Mouse (Mus musculus): ENCODE results near the gene Pdzrn4. TPM values are rescaled to one million over a fixed set of nuclear protein-coding genes. Genes with fewer than 3 reads are reported as not detected.

Gene Pdzrn4
- polyA plus RNA-seq, 1 experiment from 2014 or later, result 15.9 TPM

DNA sequence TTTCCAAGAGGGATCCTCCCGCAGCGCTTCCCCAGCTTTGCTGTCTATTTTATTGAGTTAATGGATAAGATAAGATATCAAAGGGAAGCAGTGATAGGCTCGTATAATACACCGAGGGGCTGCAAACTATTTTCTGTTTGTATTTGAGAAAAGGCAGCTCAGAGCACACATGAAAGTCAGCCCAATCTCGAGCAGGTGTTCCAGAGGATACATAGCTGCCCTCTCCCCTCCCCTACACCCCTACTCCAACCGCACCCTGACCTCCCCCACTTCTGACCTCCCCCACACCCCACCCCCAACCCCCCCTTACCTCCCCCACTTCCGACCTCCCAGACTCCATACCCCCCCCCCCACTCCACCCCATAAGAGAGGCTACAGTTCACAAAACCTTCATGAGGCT, 202.7 kb downstream of the Pdzrn4 start:
- H3K9ac ChIP-seq, result no peak overlapping the region; the same call in 1 of the 2 replicates
- WGBS, result 21% methylated on average over 7 of the region's 7 CpGs
- peaks cover 26% of the 10 kb centered on the region for H3K4me1 ChIP-seq
- no peak overlapping the region for H3K27ac ChIP-seq
- ATAC-seq (ENCODE audit: low FRiP score, low read depth), result no peak
- H3K36me3 ChIP-seq, result peaks cover 5% of the 10 kb centered on the region; the same call in 1 of the 2 replicates
- H3K4me3 ChIP-seq, result peak overlapping the region; percentile 19
- H3K4me2 ChIP-seq (replicated peaks), result peak overlapping the region; percentile 51
- H3K9me3 ChIP-seq, result 0 out of 2 replicates have a peak, but pooled peaks cover 6% of the 10 kb centered on the region
- H3K27me3 ChIP-seq (replicated peaks), result no peaks in the 10 kb centered on the region

DNA sequence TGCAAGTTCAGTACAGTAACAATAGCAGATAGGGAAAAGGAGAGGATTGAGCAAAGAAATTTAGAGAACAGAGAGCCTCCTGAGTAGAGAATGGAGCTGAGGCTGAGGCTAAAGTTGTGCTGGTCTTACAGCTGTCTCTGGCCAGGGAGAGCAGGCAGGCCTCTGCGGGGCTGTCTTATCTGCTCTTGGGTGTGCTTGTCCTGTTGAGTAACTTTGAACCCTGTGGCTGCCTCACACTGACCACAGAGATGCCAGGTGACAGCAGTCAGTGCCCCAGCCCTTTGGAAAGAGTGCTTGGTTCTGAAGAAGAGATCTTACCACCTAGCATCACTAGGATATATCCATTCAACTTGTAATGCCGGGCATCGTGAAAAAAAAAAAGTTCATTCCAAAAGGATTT, 214.2 kb downstream of the Pdzrn4 start:
- ATAC-seq (ENCODE audit: low FRiP score, low read depth), result no peak
- H3K27ac ChIP-seq, result no peak overlapping the region

DNA sequence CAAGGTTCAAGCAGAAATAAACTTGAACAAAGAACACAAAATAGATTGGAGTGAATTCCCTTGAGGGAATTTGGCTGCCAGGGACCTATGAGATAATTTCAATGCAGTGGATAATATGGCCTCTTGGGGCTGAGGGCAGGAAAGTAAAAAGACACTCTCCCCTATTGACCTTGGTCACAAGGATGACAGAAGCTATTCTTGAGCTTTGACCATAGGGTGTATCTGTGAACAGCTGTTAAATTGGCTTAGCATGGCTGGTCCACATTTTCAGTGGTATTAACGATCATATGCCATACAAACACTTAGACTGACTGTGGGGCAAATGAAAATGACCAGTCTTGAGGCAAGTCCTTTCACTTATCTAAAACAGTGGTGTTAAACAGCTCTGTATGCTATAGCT, 215.7 kb downstream of the Pdzrn4 start:
- 67% methylated on average over 1 of the region's 1 CpGs for WGBS
- Histone ChIP-seq H3K4me2 (replicated peaks) (no peak overlapping the region), H3K27me3 (replicated peaks) (no peaks in the 10 kb centered on the region), H3K4me1 (no peaks in the 10 kb centered on the region; the same call in 1 of the 2 replicates), H3K9me3 (no peaks in the 10 kb centered on the region), H3K36me3 (no peaks in the 10 kb centered on the region), H3K27ac (no peak overlapping the region), H3K4me3 (no peak overlapping the region), H3K9ac (no peak overlapping the region)
- no peak for ATAC-seq (ENCODE audit: low FRiP score, low read depth)

More for the DNA sequence above, 214.2 kb downstream of the Pdzrn4 start:
- Histone ChIP-seq H3K36me3 (no peaks in the 10 kb centered on the region), H3K27me3 (replicated peaks) (no peaks in the 10 kb centered on the region), H3K4me3 (no peak overlapping the region), H3K4me1 (no peaks in the 10 kb centered on the region; the same call in 1 of the 2 replicates), H3K9ac (no peak overlapping the region), H3K9me3 (no peaks in the 10 kb centered on the region), H3K4me2 (replicated peaks) (no peak overlapping the region)
- WGBS, result 86% methylated on average over 3 of the region's 3 CpGs

DNA sequence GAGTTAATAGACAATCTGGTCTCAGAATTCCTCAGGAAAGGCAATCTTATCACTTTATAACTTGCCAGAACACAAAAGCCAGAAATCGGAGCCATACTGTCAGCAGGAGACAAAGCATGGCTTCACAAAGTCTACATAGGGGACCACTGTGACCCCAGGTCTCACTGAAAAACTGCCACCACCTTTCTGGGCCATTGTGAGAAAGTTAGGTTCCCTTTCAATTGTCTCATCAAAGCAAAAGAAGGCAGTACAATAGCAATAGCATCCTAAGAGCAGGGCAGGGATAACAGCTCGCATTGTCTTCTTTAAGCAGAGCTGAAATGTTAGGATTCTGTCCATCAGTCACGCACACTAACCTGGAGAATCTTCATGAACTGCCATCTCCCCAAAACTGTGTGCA, 216.5 kb downstream of the Pdzrn4 start:
- H3K4me2 ChIP-seq (replicated peaks), result no peak overlapping the region
- no peak overlapping the region for H3K27ac ChIP-seq
- no peaks in the 10 kb centered on the region; the same call in 1 of the 2 replicates for H3K4me1 ChIP-seq
- no peak for ATAC-seq (ENCODE audit: low FRiP score, low read depth)
- no peak overlapping the region for H3K4me3 ChIP-seq
- no peak overlapping the region for H3K9ac ChIP-seq
- 61% methylated on average over 3 of the region's 3 CpGs for WGBS
- no peaks in the 10 kb centered on the region for H3K36me3 ChIP-seq
- no peaks in the 10 kb centered on the region for H3K27me3 ChIP-seq (replicated peaks)
- H3K9me3 ChIP-seq, result no peaks in the 10 kb centered on the region

DNA sequence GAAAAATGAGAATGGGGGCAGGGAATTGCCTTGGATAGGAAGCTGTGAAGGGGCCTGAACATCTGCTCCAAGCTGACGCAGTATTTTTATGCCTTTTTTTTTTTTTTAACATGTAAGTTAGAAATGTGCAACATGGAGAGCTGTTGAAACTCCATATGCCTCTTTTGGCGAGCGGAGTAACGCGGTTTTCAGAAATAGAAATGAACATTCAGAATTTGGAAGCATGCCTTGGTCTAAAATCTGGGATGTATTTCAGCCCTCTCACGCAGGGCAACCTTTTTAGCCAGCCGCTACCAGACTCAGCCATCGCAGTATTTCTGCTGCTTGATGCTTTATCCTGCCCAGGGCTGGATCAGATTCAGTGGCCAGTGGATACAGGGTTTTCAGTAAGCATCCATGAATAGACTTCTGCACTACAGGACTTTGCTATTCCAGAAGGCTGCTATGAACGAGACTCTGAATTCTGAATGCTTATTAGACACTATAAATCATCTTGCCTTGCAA, 225.1 kb downstream of the Pdzrn4 start:
- Histone ChIP-seq H3K9me3 (no peaks in the 10 kb centered on the region), H3K9ac (no peak overlapping the region), H3K4me2 (replicated peaks) (no peak overlapping the region), H3K27ac (no peak overlapping the region), H3K4me3 (no peak overlapping the region), H3K36me3 (no peaks in the 10 kb centered on the region), H3K27me3 (replicated peaks) (no peaks in the 10 kb centered on the region), H3K4me1 (no peaks in the 10 kb centered on the region)
- no peak for ATAC-seq (ENCODE audit: low FRiP score, low read depth)
- 76% methylated on average over 9 of the region's 9 CpGs for WGBS

DNA sequence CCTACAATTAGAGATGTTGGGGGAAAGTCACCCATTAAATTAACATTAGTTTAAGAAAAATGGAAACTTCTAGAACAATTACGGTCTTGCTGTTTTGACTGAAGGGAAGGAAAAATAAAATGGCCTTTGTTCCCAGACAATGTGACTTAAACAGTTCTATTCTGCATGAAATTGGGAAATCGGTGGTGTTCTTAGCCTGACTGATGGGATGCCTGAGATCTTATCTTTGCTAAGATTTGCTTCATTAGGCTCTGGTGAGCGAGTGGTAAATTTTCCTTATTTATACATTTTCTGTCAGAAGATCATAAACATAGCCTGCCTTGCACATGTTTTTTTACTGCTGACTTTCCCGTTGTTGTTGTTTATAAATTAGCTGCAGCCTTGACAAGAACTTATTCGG, 225.6 kb downstream of the Pdzrn4 start:
- ATAC-seq (ENCODE audit: low FRiP score, low read depth), result no peak
- Histone ChIP-seq H3K9me3 (no peaks in the 10 kb centered on the region), H3K27me3 (replicated peaks) (no peaks in the 10 kb centered on the region), H3K27ac (no peak overlapping the region), H3K4me2 (replicated peaks) (no peak overlapping the region), H3K36me3 (no peaks in the 10 kb centered on the region), H3K9ac (no peak overlapping the region), H3K4me3 (no peak overlapping the region), H3K4me1 (no peaks in the 10 kb centered on the region)
- 63% methylated on average over 5 of the region's 5 CpGs for WGBS

DNA sequence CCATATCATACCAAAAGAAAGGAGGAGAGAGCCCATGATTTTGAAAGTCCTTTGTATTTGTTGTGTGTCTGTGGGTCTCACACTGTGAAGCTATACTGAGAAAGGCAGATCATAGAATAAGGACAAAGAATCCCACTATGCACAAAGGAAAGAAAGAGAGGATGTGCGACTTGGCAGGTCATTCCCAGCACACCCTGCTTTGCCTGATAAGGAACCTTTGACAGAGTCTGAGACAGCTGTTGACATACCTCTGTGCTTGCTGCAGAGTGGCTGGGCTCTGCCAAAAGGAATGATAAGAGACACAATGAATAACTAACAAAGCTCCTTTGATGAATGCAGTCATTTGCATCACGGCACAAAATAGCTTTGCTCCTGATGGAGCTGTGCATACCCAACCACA, 232.5 kb downstream of the Pdzrn4 start:
- no peak overlapping the region for H3K9ac ChIP-seq
- WGBS, result 52% methylated on average over 2 of the region's 2 CpGs
- no peak overlapping the region for H3K27ac ChIP-seq
- H3K4me1 ChIP-seq, result no peaks in the 10 kb centered on the region
- H3K4me3 ChIP-seq, result no peak overlapping the region
- H3K9me3 ChIP-seq, result no peaks in the 10 kb centered on the region
- no peak for ATAC-seq (ENCODE audit: low FRiP score, low read depth)
- H3K4me2 ChIP-seq (replicated peaks), result no peak overlapping the region
- H3K36me3 ChIP-seq, result no peaks in the 10 kb centered on the region
- peaks cover 4% of the 10 kb centered on the region; the same call in 1 of the 2 replicates for H3K27me3 ChIP-seq (replicated peaks)

DNA sequence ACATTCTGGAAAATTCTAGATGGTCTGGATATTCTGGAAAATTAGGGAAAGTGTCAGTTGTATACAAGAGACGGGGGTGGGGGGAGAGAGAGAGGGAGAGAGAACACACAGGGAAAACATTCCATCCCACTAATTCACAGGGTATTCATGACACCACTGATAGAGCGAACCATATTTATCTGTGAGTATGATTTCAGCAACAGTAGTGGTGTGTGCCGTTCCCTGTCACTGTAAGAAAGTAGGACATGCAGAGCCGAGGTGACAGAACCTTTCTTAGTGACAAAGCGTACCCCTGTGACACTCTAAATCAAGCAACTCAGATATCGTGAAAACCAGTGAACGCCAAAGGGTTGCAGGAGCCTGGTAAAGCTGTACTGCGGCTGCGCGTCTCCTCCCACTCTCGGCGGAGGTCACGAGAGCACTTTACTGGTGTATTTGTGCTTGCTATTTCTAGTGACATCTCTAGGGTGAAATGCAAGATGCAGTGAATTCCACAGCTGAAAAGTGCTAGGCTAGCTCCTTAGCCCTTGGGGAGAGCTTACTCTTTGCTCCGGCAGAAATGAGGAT, 237.4 kb downstream of the Pdzrn4 start:
- H3K4me2 ChIP-seq (replicated peaks), result no peak overlapping the region
- no peaks in the 10 kb centered on the region for H3K9me3 ChIP-seq
- no peak overlapping the region for H3K4me3 ChIP-seq
- 84% methylated on average over 14 of the region's 14 CpGs for WGBS
- no peaks in the 10 kb centered on the region for H3K36me3 ChIP-seq
- no peak overlapping the region for H3K27ac ChIP-seq
- H3K27me3 ChIP-seq (replicated peaks), result peaks cover 4% of the 10 kb centered on the region; the same call in 1 of the 2 replicates
- H3K4me1 ChIP-seq, result no peaks in the 10 kb centered on the region
- no peak for ATAC-seq (ENCODE audit: low FRiP score, low read depth)
- H3K9ac ChIP-seq, result no peak overlapping the region

DNA sequence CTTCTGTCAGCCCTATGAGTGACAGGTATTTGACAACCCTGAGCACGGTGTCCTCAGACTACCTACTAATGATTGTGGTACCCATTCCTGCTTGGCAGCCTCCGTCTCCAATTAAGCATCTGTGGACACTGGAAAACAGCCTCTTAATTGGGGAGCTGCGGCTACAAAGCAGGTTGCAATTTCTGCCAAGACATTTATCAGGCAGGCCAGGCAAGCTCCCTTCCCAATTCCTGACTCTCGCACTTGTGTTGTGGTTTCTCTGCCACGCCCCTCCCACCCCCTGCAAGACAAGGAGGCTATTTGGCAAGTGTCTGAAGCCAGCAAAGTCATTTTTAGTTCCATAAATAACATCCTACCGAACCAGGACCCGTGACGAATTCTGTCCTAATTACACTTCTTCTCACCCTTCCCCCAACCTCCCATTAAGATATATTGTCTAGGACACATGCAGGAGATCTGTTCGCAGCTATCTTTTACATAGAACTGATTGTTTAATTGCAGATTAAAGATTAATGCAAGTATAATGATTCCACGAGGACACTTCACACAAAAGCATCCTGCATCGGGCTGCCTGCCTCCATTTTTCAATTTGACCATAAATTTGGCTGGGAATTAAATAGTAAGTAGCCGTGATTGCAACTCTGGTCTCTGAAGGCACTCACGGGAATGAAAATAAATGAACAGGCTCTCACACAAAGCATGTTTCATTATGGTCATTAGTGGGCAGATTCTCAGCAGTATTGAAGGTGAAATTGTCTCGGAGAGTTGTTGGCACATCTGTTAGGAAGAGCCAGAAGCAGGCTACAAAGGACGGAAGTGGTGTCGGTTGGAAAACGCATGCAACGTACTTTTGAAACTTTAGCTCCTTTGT, 243.8 kb downstream of the Pdzrn4 start:
- H3K36me3 ChIP-seq, result no peaks in the 10 kb centered on the region
- no peak overlapping the region for H3K4me3 ChIP-seq
- peak overlapping the region; percentile 27 for H3K4me2 ChIP-seq (replicated peaks)
- no peaks in the 10 kb centered on the region for H3K9me3 ChIP-seq
- 34% methylated on average over 18 of the region's 18 CpGs for WGBS
- no peak overlapping the region for H3K27ac ChIP-seq
- peaks cover 7% of the 10 kb centered on the region; the same call in 1 of the 2 replicates for H3K4me1 ChIP-seq
- no peak overlapping the region for H3K9ac ChIP-seq
- H3K27me3 ChIP-seq (replicated peaks), result no peaks in the 10 kb centered on the region
- ATAC-seq (ENCODE audit: low FRiP score, low read depth), result peak; percentile 90

DNA sequence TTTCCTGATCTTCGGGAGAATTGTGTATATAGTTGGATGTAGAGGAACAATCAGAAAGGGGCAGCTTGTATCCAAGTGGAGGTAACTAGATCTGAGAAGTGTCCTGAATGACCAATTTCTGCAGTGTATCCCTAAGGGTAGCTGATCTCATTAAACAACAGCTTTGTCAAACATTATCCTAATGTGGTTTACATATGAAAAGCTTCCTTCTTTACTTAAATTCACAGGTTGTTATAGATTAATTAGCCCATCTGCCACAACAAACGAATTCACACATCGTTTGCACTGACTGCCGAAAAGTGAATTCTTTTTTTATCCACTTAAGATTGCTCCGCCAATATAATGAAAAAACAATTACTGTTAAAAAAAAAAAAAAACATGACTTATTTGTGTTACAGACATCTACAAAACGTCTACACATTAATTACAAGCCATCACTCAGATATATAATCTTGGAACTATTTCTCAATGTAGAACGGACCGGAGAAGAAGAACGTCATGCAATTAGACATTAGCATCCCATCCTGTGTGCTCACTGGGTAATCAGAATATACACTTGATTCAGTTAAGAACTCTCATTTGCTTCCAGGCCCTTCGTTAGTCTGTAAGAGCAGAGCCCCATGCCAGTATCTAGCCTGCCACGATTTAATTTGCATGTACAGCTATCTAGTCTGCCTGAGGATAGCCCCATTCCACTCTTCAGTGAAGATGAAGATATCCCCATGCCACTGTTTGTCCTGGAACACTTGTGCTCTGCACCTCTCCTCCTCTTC, 274.8 kb downstream of the Pdzrn4 start:
- H3K27ac ChIP-seq, result no peak overlapping the region
- H3K9me3 ChIP-seq, result no peaks in the 10 kb centered on the region
- H3K4me2 ChIP-seq (replicated peaks), result no peak overlapping the region
- no peaks in the 10 kb centered on the region for H3K4me1 ChIP-seq
- H3K9ac ChIP-seq, result no peak overlapping the region
- no peaks in the 10 kb centered on the region for H3K36me3 ChIP-seq
- H3K4me3 ChIP-seq, result no peak overlapping the region
- 79% methylated on average over 11 of the region's 11 CpGs for WGBS
- H3K27me3 ChIP-seq (replicated peaks), result no peaks in the 10 kb centered on the region
- no peak for ATAC-seq (ENCODE audit: low FRiP score, low read depth)

DNA sequence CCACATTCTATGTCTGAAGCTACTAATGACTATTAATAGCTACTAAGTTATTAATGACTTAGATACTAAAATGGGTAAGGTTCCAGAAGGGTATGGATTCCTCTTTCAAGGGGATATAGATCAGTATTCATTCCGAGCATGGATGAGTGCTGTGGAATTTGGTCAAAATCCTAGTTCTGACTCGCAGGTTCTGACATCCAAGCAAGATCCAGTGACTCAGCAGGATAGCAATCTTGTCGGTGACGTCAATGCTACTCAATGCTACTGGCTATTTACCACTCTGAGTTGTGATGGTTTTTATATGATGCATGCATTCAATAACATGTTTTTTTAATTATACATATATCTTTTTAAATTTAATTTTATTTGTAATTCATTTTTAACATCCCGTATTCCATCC, 279.4 kb downstream of the Pdzrn4 start:
- Histone ChIP-seq H3K9ac (no peak overlapping the region), H3K4me2 (replicated peaks) (no peak overlapping the region), H3K9me3 (no peaks in the 10 kb centered on the region), H3K4me1 (no peaks in the 10 kb centered on the region), H3K27ac (no peak overlapping the region), H3K27me3 (replicated peaks) (no peaks in the 10 kb centered on the region), H3K36me3 (no peaks in the 10 kb centered on the region), H3K4me3 (no peak overlapping the region)
- WGBS, result 83% methylated on average over 5 of the region's 5 CpGs
- no peak for ATAC-seq (ENCODE audit: low FRiP score, low read depth)

DNA sequence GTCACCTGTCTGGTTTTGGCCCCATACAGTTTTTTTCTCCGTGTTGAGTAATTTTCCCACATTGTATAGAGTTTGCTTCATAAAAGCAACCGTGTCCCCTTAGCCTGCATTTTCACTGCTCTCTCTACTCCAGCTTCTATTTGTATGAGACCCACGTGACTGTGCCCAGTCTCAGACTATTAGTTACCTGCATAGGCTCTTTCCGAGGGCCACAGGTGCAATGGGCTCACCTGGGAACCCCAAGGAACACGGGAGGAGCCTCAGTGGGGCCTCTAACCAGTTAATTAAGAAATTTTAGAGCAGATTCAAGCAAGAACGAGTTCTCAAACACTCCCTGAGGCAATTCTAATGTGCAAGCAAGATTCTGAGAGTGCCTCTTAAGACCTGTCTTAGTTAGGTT, 281.7 kb downstream of the Pdzrn4 start:
- Histone ChIP-seq H3K36me3 (no peaks in the 10 kb centered on the region), H3K27ac (no peak overlapping the region), H3K27me3 (replicated peaks) (no peaks in the 10 kb centered on the region), H3K4me2 (replicated peaks) (no peak overlapping the region), H3K4me3 (no peak overlapping the region), H3K9me3 (no peaks in the 10 kb centered on the region), H3K9ac (no peak overlapping the region), H3K4me1 (no peaks in the 10 kb centered on the region)
- WGBS, result 80% methylated on average over 6 of the region's 6 CpGs
- ATAC-seq (ENCODE audit: low FRiP score, low read depth), result no peak
